Mouse (Mus musculus): ENCODE measurements around the gene Grifin.

The Grifin gene

DNA sequence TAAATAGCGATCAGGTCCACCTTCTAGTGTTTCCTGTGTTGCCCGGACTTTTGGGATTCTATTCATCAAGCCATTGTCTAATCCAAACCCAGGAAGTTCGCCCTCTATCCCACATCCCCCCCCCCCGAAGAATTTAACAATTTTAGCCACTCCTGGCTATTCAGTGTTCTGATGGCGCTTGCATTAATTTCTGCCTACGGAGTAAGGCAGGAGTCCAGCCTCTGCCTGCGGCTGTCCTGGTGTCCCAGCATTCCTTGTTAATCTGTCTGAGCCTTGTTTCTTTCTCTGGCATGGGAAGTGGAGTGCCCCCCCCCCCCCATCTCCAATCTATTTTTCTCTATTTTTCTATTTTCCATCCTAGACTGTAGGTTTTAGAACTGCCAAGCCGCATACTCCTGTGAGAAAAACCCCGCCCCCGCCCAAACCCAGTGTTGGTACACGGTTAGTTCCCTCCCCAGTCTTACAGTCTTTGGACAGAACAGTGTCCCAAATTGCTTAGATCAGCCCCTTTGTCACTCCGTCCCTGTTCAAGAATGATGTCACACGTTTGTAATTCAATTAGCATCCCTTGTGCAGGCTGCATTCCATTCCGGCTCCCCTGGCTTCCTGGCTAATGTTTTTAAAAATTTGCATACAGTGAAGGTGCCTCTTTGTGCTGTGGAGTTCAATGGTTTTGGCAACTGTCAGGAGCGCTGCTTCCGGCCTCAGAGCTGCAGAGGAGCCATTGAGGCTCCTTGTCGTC, 15.4 kb downstream of the Grifin start:
- DNase-seq (ENCODE audit: low spot score): no peak

DNA sequence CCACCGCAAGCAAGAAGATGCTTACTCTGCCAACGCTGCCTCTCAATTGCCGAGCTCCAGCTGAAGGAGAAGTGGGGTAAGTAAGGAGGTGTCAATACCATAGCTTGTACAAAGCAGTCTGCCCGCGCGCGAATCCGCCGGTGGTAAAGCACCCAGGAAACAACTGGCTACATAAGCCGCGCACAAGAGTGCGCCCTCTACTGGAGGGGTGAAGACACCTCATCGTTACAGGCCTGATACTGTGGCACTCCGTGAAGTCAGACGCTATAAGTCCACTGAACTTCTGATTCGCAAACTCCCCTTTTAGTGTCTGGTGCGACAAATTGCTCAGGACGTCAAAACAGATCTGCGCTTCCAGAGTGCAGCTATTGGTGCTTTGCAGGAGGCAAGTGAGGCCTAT, 18.5 kb downstream of the Grifin start:
- DNase-seq (ENCODE audit: low spot score): no peak

DNA sequence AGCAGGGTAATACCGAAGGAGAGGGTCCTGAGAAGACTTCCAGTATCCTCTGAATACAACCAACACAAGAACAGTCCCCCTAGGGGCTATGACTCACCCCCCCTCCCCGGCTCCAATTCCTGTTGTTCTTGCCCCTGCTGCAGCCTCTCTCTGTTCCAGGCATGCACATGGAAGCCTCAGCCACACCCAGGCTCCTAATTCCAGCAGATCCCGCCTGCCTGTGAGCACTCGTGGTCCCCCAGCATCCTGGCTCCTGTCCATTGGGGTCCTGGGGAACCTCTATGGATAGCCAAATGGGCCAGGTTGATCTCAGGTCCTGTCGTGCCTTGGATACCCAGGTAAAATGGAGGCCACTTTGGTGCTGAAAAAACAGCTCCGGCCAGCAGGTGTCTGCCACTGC, 19.2 kb downstream of the Grifin start:
- no peak for DNase-seq (ENCODE audit: low spot score)

DNA sequence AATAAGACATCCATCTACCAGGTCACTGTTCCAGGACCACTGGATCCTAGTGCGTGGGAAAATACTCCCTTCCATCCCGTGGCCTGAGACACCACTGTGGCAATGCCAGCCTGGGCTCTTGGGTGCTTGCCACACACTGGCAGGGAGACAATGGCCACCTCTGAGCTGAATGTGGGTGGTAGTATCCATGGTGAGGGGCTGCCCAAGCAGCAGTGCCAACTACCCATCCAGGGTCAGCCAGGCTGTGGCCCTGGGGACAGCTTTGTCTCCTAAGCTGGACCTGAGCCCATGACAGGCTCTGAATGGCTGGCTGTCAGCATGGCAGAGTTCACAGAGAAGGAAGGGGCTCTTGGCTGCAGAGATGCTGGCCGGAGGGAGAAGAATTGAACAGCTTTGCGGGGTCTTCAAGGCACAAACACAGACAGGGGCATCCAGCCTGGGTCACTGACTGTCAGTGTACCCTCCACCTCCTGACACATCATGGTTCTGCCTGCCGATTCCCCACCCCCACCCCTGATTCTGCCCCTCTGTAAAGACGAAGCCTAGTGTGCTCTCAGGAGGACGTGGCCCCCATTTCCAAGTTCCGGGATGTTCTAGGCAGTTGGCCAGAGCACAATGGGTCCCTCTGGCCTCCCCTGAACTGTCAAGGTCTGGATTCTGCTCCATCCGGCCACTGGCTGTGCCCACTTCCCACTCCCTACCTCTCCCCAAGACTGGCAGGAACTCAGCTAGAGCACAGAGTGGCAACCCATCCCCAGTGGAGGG, 21.9 kb downstream of the Grifin start:
- DNase-seq (ENCODE audit: low spot score): no peak

DNA sequence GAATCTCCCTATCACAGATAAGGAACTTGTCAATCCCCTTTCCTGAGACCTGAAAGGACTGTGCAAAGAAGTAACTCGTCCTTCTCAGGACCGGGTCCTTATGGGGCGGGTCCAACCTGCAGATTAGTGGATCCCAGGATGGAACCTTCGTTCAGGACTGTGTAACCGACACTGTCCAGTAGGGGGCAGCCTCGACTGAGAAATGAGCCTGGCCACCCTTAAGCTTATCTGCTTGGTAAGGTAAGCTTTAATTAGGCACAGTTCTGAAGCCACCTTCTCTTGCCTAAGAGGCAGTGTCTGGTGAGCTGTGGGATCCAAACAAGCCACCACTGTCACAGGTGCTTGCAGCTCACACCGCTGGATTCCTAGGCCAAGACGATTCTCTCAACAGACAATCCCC, 24.8 kb downstream of the Grifin start:
- peak; percentile 84 for DNase-seq (ENCODE audit: low spot score)

DNA sequence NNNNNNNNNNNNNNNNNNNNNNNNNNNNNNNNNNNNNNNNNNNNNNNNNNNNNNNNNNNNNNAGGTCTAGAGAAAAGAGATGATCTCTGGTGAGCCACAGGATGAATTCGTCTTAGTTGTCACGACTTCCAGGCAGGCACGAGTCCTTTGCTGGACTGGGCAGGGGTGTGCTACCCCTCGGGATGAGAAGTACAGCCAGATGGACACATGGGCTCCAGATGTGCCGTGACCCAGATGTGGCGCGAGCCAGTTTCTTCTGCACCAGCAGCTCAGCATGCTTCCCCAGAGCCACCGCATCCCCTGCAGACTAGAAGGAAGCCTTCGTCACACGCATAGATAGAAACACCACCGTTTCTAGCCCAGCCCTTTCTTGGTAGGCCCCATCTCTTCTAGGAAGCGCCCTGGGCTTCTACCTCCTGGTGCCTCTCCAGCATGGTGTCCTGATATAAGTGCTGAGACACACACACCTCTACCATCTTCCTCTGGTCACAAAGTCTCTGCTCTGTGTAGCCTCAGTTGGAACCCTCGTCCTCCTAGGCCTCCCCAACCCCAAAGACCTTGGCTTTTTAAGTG, 26.7 kb downstream of the Grifin start:
- no peak for DNase-seq (ENCODE audit: low spot score)

DNA sequence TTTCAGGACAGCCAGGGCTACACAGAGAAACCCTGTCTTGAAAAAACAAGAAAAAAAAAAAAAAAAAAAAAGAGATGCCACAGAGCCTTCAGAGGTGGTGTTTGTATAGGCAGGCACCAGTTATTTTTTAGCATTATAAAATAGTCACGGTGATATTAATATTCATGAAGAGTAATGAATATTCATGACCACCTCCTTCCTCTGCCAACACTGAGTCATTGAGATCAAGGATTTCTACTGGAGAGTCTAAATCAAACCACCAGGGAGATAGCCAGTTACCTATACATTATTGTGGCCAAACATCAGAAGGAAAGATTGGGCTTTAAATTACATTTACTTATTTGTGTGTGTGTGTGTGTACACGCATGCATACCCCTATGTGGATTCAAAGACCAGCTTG, 38.1 kb downstream of the Grifin start:
- DNase-seq (ENCODE audit: low spot score): no peak

DNA sequence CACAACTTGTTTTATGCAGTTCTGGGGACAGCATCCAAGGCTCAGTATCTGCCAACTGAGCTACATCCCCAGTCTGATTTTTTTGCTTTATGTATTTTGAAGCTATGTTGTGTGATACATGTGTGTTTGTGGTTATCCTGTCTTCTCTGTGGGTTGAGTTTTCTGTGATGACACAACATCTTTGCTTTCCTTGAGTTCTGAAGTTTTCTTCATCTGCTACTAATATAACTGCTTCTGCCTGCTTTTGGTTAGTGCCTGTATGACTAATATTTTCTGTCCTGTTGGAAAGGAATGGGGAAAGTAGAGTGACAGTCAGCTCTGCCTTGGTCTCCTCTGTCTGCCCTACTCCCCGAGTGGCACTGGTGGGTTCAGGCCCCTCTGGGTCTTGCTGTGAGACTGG, 43.7 kb downstream of the Grifin start:
- DNase-seq (ENCODE audit: low spot score): no peak

DNA sequence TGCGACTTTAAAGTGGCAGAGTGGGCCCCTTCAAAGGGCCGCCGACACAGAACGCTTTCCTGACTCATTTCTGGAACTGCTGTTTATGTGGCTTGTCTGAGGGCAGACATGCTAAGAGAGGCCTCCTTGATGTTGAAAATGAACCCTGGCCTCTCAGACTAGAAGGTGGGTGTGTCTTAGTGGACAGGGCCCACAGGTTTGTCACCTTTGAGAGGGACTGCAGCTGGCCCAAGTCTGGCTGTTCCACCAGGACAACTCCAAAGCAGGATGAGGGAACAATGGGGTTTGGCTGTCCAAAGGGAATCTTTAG, 47.0 kb downstream of the Grifin start:
- no peak for DNase-seq (ENCODE audit: low spot score)

DNA sequence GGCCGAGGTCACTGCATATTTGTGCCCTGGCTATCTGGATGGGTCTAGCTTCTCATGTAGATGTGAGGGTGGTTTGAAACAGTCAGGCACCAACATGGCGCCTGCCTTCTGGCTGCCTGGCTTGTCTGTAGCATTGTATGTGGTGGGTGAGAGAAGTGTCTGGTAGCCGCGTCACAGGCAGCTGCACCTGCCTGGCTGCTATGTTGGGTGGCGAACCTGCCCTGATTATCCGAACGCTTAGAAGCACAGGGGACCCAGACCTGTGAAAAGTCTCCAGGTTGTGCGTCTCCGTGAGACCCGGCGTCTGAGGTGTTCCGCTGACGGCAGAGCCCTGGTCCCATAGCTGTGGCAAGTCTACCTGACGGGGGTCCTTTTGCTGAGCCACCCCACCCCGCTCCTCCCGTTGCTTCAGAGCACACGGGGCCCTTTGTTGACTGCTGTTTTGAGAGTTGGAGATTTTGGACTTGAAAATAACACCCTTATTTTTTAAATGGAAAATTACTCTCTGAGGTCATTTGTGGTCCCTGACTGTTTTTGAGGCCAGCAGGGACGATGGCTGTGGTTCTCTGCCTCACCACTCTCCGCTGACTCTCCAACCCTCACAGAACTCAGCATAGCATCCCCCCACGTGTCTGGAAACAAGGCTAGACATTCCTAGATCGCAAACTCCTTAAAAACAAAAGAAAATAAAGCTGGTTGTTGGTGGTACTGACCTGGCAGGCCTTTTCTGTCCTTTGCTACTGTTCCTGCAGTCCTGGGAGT, 47.5 kb downstream of the Grifin start:
- DNase-seq (ENCODE audit: low spot score): no peak

DNA sequence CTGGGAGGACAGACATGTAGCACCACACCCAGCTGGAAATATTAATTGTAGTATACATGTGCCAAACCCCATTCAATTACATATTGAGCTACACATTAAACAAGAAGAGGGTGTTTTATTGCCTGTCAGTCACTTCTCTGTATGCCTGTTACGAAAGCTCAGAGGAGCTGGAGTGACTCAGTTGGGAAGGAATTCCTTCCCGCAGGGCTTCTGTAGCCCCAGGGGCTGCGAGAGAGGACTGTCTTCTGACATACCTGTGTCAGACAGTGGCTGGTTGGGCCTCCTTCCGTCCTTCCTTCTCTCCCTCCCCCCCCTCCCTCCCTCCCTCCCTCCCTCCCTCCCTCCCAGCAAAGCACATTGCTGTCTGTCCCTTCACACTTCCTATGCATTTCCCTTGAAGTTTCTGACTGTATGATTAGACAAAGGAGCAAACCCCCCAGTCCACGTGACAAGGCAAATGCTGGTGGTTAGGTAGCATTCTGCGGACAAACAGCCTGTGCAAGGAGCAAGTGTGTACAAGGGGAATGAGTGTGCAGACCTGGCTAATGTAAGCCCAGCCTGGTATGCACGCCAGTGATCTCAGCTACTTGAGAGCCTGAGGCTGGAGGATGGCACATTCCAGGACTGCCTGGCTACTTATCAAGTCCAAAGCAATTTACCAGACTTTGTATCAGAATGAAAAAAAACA, 49.9 kb downstream of the Grifin start:
- no peak for DNase-seq (ENCODE audit: low spot score)

DNA sequence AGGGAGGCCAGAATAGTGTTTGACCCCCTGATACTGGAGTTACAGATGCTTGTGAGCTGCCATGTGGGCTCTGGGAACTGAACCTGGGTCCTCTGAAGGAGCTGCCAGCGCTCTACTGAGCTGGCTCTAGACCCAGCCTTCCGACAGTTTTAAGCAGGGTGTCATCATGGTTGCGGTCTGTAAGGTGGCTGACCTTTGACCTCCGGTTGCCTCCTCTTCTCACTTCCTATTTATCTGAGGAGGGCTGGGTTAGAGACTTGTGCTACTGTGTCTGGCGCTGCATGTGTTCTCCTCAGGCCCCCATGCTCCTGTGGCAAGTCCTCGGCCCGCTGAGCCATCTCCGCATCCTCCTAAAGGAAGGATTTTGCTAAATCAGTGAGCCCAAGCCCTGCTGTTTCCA, 51.0 kb downstream of the Grifin start:
- no peak for DNase-seq (ENCODE audit: low spot score)
